12 mouse cellular contexts compared by ENCODE assay signal in the genomic region with DNA sequence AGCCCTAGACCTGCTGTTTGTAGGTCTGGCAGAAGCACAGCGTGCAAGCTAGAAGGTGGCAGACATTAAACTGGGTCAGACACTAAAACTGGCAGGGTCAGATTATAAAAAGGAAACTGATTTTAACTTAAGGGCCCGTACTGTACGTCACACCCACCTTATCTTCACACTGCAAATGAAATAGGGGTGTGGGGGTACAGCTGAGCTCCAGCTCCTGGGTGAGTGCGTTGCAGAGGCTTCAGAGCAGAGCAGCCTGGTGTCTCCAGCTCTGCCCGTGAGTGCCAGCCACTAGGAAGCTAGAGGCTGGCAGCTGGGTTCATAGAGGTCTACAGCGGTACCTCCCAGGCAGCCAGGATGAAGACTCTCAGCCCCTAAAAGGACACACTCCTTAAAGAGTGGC. TPM values are rescaled to one million over a fixed set of nuclear protein-coding genes. Genes with fewer than 3 reads are reported as not detected.
DNase-seq lines count a peak whose midpoint lies in the region; ATAC-seq and TF ChIP-seq lines count a peak whose summit lies in the region.
"Had no signal": no experiment of that assay in that cellular context is flagged by ENCODE, and none has a peak within 500 bp of the region (broad histone marks: within the 10 kb centered on the region; RNA-seq: fewer than 3 reads in every experiment).

No protein-coding gene starts in this region.

- DNase-seq in heart, postnatal 14 days, result no peak
- DNase-seq in thymus, postnatal 0 days (ENCODE audit: low spot score), result peak; percentile 46
- no peak for DNase-seq in thymus, postnatal 10 days (ENCODE audit: low spot score in 2 of 2)
- no peak for DNase-seq in stomach, postnatal 0 days (ENCODE audit: low spot score)
- no peak for DNase-seq in urinary bladder, postnatal 14 days (ENCODE audit: low spot score)
- no peak for DNase-seq in adipocyte (ENCODE audit: low spot score)

- TF ChIP-seq CTCF in intestine, postnatal 0 days (IDR thresholded peaks at IDR 0.05; ENCODE audit: low read depth), result no peak
- TF ChIP-seq CTCF in stomach, postnatal 0 days (IDR thresholded peaks at IDR 0.05; ENCODE audit: low read depth), result no peak

- WGBS in heart, embryonic 16.5 days, result 42% methylated on average over 6 of the region's 6 CpGs
- WGBS in intestine, postnatal 0 days, result 32% methylated on average over 6 of the region's 6 CpGs
- 48% methylated on average over 6 of the region's 6 CpGs for WGBS in stomach, postnatal 0 days

- peaks cover 55% of the 10 kb centered on the region for H3K4me1 ChIP-seq in heart, embryonic 16.5 days (ENCODE audit: control insufficient read depth, insufficient read depth, low read length)
- H3K4me1 ChIP-seq in intestine, postnatal 0 days (replicated peaks; ENCODE audit: control insufficient read depth, insufficient read depth, low read length), result peaks cover 13% of the 10 kb centered on the region
- H3K4me1 ChIP-seq in stomach, postnatal 0 days (replicated peaks; ENCODE audit: control insufficient read depth, insufficient read depth), result peaks cover 12% of the 10 kb centered on the region

- peak overlapping the region; percentile 49 for H3K27ac ChIP-seq in heart, embryonic 16.5 days (ENCODE audit: low read length)
- H3K27ac ChIP-seq in intestine, postnatal 0 days (ENCODE audit: low read depth, low read length), result no peak overlapping the region
- H3K27ac ChIP-seq in stomach, postnatal 0 days (replicated peaks), result peak overlapping the region; percentile 18
- H3K27ac ChIP-seq: hindbrain, postnatal 0 days; layer of hippocampus, adult 2 months had no signal

- no peak overlapping the region for H3K9ac ChIP-seq in heart, embryonic 16.5 days (ENCODE audit: low read length)
- peak overlapping the region; percentile 2; the same call in 1 of the 2 replicates for H3K9ac ChIP-seq in intestine, postnatal 0 days (ENCODE audit: low read depth, low read length)
- H3K9ac ChIP-seq in stomach, postnatal 0 days (ENCODE audit: low read length), result no peak overlapping the region
- H3K9ac ChIP-seq: limb, embryonic 15.5 days had no signal

- H3K4me3 ChIP-seq in heart, embryonic 16.5 days (ENCODE audit: low read length), result no peak overlapping the region
- no peak overlapping the region for H3K4me3 ChIP-seq in intestine, postnatal 0 days (ENCODE audit: low read depth, low read length)
- H3K4me3 ChIP-seq in stomach, postnatal 0 days (ENCODE audit: low read depth, low read length), result no peak overlapping the region
- H3K4me3 ChIP-seq: layer of hippocampus, adult 2 months; limb, embryonic 15.5 days had no signal

- no peaks in the 10 kb centered on the region for H3K27me3 ChIP-seq in heart, embryonic 16.5 days (ENCODE audit: control insufficient read depth, insufficient read depth, low read length)
- no peaks in the 10 kb centered on the region for H3K27me3 ChIP-seq in intestine, postnatal 0 days (replicated peaks; ENCODE audit: control insufficient read depth, insufficient read depth, low read length)
- no peaks in the 10 kb centered on the region for H3K27me3 ChIP-seq in stomach, postnatal 0 days (ENCODE audit: control insufficient read depth, insufficient read depth, low read length)
- H3K27me3 ChIP-seq: CH12.LX; limb, embryonic 15.5 days had no signal

- H3K36me3 ChIP-seq in heart, embryonic 16.5 days (ENCODE audit: control insufficient read depth, insufficient read depth), result no peaks in the 10 kb centered on the region
- no peaks in the 10 kb centered on the region for H3K36me3 ChIP-seq in intestine, postnatal 0 days (ENCODE audit: control insufficient read depth, insufficient read depth)
- H3K36me3 ChIP-seq in stomach, postnatal 0 days (ENCODE audit: control insufficient read depth, insufficient read depth, low read length), result no peaks in the 10 kb centered on the region
- H3K36me3 ChIP-seq: limb, embryonic 15.5 days had no signal

- no peak for ATAC-seq in heart, embryonic 16.5 days (replicated peaks; ENCODE audit: extremely low read depth, insufficient read depth, low FRiP score)
- no peak for ATAC-seq in intestine, postnatal 0 days
- ATAC-seq in stomach, postnatal 0 days (ENCODE audit: low FRiP score, low TSS enrichment), result no peak
- ATAC-seq: hindbrain, postnatal 0 days had no signal

- no peaks in the 10 kb centered on the region for H3K9me3 ChIP-seq in heart, embryonic 16.5 days (replicated peaks; ENCODE audit: control insufficient read depth, low read length)
- no peaks in the 10 kb centered on the region for H3K9me3 ChIP-seq in intestine, postnatal 0 days (ENCODE audit: control insufficient read depth)
- H3K9me3 ChIP-seq in stomach, postnatal 0 days (ENCODE audit: control insufficient read depth, low read length), result no peaks in the 10 kb centered on the region
- H3K9me3 ChIP-seq: limb, embryonic 15.5 days had no signal

- no peak overlapping the region for H3K4me2 ChIP-seq in heart, embryonic 16.5 days (ENCODE audit: low read depth, low read length)
- H3K4me2 ChIP-seq in intestine, postnatal 0 days (replicated peaks; ENCODE audit: low read depth), result peak overlapping the region; percentile 9; the same call in 1 of the 2 replicates
- no peak overlapping the region for H3K4me2 ChIP-seq in stomach, postnatal 0 days (replicated peaks; ENCODE audit: low read depth)
- H3K4me2 ChIP-seq: limb, embryonic 15.5 days had no signal

- no peak for TF ChIP-seq EP300 in stomach, postnatal 0 days (optimal IDR thresholded peaks at IDR 0.05)

- intact Hi-C loops in heart, postnatal 14 days (cut with DNase I), result no loop called here

RNA-seq across cellular contexts. Expression of gene Coro1c, which starts 6.5 kb away (rescaled TPM):
- polyA plus RNA-seq in heart, embryonic 16.5 days (2015; fragmentation: Nextera tagmentation; extraction: Ambion mirVana), result 85.9 and 89.0 TPM in 2 replicates
- total RNA-seq in heart, postnatal 14 days (2021), result 10 to 100 TPM; 41.1 to 51.1 TPM
- polyA plus RNA-seq in thymus, postnatal 0 days (2015; fragmentation: Nextera tagmentation; extraction: Ambion mirVana), result 71.3 and 75.3 TPM in 2 replicates
- polyA plus RNA-seq in intestine, postnatal 0 days (2015; fragmentation: Nextera tagmentation; extraction: Ambion mirVana), result 116 and 127 TPM in 2 replicates
- 91.6 and 93.6 TPM in 2 replicates for polyA plus RNA-seq in stomach, postnatal 0 days (2015; fragmentation: Nextera tagmentation; extraction: Ambion mirVana)
